Mouse (Mus musculus) CD4-positive, CD25-positive, alpha-beta regulatory T cell, adult 2 months (primary cell): ENCODE measurements at regions not wholly inside any gene's neighbourhood (a gene's known extent, or its start where the extent isn't known, plus 50 kb on each side); places are given as distances from the start of the nearest gene placed in this dataset.
A peak's percentile ranks its signal among the peaks of the same experiment; 100 is the strongest.

Experiments used
- DNase-seq: peaks from one replicate; pipeline ENCODE4 v3.0.0-alpha.2; 2012; ENCODE audit warnings: low read depth, low spot score

- DNase-seq: no peak
These were observed 102.9 kb upstream of the Klf14 start for GRCm38 (mm10) chr6:31061813-31062212.

DNA sequence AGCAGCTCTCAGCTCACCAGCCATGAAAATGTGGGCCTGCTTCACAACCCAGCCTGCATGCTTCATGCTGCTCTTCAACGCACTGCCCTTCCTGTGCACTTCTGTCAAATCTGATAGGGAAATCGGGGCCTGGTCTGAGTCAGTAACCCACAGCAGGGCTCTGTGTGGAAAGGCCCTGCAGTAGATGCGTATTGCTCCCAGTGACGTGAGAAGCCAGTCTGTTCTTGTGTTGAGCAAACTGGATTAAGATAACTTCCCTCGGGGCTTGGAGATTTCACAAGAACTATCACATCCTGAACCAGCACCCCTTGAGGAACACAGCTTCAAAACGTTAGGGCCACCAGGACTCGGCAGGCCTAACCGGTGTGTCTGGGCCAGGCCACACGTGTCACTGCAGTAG lies 106.5 kb upstream of the Klf14 start:
- DNase-seq: no peak

GRCm38 (mm10) chr6:31066861-31067260 lies 108.0 kb upstream of the Klf14 start:
- DNase-seq: no peak

- no peak for DNase-seq
These were observed 108.6 kb upstream of the Klf14 start for GRCm38 (mm10) chr6:31067453-31067852.

- no peak for DNase-seq
These were observed 110.4 kb upstream of the Klf14 start for GRCm38 (mm10) chr6:31069243-31069642.

DNA sequence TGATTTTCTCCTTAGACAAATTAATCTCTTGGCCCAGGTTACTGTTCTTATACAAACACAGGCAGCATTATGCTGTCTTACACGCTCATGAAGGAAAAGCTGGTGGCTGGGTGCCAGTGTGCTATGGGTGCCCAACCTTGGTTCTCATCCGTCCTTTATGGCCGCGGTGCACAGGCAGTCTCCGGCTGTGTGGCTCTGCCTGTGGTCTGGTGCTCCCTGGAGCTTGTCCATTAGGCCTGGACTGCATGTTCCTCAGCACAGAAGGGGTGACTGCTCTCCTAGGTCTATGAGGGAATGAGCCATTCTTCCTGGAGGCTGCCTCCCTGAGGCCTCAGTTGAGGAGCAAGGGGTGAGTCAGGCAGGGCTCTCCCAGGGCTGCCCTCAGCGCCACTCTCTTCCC lies 111.7 kb upstream of the Klf14 start:
- no peak for DNase-seq

GRCm38 (mm10) chr6:31070966-31071365 lies 112.1 kb upstream of the Klf14 start:
- DNase-seq: no peak

GRCm38 (mm10) chr6:31072072-31072471 lies 113.2 kb upstream of the Klf14 start:
- no peak for DNase-seq

- no peak for DNase-seq
These were observed 113.7 kb upstream of the Klf14 start for GRCm38 (mm10) chr6:31072559-31072958.

DNA sequence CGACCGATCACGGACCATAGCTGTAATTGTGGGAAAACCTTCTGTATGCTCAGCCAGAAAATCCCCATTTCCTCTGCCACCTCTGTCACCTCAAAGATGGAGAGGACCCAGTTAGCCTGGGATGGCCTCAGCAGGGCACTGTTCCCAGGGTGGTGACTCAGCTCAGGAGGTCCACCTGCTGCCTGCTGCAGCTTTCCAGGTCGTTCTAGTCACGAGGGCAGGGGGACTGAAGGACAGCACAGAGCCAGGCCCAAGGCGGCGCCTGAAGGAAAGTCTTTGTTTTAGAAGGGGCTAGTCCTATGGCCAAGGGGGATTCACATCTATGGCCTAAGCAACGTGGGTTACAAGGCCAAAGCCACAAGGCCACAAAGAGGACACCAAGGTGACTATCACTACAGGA lies 114.5 kb upstream of the Klf14 start:
- no peak for DNase-seq

DNA sequence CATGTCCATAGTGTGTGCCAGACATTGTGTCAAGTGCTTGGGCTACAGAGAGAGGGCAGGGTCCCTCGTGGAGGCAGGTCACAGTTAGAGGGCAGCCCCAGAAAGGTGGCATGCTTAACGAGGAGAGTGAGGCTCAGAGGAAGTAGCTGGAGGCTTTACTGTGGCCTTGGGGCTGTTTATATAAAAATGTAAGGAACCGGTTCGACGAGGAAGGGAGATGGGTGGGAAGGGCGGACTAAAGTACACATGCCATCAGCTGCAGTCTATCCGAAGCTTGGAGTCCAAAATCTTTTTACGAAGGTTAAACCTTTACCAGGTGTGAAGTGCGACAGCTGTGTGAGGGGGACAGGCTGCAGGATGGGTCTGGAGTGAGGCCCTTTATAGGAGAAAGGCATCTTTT lies 115.5 kb upstream of the Klf14 start:
- DNase-seq: no peak

DNA sequence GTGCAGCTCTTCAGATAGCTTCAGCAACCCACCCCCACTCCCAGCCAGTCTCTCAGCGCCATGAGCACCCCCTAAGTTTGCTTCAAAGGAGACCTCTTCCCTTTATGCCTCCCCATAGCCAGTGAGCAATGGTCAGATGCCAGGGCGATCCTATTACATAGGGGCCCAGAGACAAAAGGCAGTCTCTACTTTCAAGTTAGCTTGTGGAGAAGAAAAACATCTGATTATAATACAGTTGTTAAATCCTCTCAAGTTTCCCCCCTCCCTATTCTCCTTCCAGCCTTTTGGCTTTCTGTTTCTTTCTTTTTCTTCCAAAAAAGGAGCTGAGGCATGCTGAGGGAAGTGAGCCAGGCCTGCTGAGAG lies 116.3 kb upstream of the Klf14 start:
- no peak for DNase-seq

GRCm38 (mm10) chr6:31075572-31076477 lies 116.9 kb upstream of the Klf14 start:
- DNase-seq: peak; percentile 79

DNA sequence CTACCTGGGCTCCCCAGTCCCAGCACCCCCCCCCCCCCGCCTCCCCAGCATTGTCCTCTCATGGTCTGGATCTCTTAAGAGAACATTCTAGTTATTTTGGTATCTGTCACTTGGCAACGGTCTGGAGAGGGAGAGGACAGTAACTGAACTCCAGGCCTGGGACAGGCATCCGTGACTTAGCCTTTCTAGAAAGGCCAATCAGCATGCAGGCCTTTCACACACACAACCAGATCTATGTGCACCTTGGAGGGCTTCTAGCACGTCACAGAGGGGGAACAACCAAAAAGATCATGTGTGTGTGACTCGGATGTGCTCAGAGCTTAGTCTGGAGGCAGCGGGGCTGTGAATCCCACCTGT lies 117.6 kb upstream of the Klf14 start:
- no peak for DNase-seq

- peak; percentile 36 for DNase-seq
These were observed 118.3 kb upstream of the Klf14 start for GRCm38 (mm10) chr6:31077216-31077615.

DNA sequence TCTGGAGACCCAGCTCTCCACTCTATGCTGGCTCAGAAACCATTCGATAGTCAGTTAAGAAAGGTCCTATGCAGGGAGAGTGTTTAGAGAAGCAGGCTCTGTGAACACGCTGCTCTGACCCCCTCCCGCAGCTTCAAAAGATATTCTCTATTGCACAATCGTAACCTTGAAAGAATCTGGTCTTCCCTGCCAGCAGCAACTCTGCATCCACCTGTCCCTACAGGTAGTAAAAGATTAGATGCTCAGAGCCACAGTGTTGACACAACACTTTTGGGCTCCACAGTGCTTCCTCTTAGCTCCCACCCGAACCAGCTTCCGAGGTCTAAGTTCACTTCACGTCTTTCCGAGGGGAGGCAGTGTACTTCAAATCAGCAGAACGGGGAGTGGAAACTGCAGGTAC lies 118.9 kb upstream of the Klf14 start:
- DNase-seq: no peak

DNA sequence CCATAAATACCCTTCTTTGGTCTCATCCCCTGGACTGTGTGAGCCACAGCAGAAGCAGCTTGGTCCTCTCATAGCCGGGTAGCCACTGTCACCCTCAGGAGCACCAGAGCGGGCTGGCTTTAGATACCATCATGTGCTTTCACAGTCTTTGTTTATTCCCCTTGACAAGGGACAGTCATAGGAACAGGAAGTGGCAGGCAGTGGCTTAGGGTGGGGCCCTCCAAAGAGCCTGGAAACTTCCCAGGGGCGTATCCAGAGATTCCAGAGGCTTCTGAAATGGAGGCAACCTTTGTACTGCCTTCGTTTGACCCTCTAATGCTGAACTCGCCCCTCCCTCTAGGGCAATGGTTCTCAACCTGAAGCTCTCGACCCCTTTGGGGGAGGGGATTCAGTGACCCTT lies 119.5 kb upstream of the Klf14 start:
- DNase-seq: peak; percentile 42

DNA sequence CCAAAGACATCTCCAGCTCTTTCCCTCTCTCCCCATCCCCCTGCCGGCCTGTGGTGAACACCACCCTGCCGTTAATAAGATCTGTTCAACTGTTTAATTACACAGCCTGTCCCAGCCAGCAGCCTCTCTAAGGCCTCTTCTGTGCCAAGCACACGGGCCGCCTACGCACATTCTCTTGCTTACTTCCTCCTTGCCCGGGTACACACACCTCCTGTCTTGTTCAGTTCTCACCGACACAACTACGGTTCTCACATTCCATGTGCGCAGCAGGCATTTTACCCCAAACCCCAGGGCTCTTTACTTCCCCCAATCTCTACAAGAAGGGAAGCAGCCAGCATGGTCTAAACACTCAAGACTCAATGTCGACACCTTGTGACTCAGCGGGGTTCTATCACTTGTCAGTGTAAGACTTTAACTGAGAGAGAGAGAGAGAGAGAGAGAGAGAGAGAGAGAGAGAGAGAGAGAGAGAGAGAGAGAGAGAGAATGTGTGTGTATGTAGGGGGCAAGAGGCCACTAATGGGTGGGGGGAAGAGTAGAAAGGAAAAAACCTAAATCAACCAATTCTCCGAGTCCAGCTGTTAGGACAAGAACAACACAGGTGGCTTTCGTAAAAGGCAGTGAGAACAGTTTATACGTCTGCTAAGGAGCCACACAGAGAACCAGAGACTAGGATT lies 120.8 kb upstream of the Klf14 start:
- peak; percentile 86 for DNase-seq

GRCm38 (mm10) chr6:31080279-31080678 lies 121.4 kb upstream of the Klf14 start:
- DNase-seq: no peak

DNA sequence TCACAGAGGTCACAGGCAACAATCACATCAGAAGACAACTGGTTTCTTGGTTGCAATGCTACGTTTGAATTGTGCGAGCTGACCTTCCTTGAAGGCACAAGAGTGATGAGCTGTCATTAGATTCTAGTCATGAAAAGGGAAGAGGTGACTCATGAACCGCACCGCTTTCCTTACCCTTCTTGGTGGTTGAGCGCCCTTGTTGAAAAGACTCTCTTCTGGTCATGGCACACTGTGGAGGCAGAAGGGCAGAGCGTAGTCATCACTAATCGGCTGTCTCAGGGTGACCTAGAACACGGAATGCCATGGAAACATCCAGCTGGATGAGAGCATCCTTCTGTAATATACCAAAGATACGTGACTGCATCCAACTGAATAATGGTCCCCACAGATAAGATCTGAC lies 121.8 kb upstream of the Klf14 start:
- DNase-seq: peak; percentile 45

DNA sequence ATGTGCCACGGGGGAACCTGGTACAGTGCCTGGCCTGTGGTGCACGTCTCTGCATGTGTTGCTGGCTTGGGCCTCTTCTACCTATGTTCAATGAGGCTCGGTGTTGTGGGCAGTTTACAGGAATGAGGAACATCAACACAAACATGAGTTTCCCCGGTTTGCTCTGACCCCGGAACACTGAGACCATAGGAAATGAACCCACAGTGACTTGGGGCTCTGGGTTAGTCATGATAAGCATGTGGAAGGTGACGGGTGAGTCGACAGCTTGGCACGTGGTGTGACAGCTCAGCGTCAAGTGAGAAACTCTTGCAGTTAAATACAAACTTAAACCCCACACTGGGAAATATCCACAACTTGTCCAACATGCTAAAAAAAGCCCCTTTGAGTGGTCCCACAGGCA lies 122.4 kb upstream of the Klf14 start:
- DNase-seq: no peak

GRCm38 (mm10) chr6:31081988-31082387 lies 123.1 kb upstream of the Klf14 start:
- DNase-seq: no peak
